Mouse (Mus musculus) erythroblast, embryonic 14.5 days (primary cell): ENCODE results near the gene Olfr676.

Experiments used
- GATA1 ChIP-seq: IDR thresholded peaks from 2 replicates; pipeline ENCODE4 v1.6.1; 2012; ENCODE audit warnings: low read length, inconsistent platforms, mixed read lengths
- TAL1 ChIP-seq: IDR thresholded peaks from 3 replicates; pipeline ENCODE4 v1.6.1; 2012; ENCODE audit warnings: low read length, inconsistent platforms, mixed read lengths

DNA sequence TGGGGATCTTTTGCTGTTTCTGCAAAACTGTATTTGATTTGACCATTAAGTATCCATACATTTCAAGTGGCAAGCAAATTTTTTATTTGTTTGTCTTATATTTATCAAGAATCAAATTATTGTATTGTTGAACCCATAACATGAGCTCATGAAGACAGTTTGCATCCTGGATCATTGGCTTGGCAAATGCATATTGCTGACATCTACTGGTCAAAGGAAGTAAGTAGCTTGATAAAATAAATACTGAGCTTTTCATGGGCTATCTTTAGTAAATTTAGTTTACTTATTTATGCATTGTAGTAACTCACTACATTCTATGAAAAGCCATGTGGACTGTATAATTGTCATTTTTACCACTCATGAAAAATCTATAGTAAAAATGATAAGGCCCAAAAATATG is 26.5 kb downstream of the Olfr676 start:
- no peak for TF ChIP-seq GATA1
- TF ChIP-seq TAL1, result no peak
